Mouse (Mus musculus): ENCODE measurements around the gene Tnr. TPM values are rescaled to one million over a fixed set of nuclear protein-coding genes. Genes with fewer than 3 reads are reported as not detected.

The Tnr gene
- total and polyA plus RNA-seq, 3 experiments, result 0.01 TPM; not detected in 2

DNA sequence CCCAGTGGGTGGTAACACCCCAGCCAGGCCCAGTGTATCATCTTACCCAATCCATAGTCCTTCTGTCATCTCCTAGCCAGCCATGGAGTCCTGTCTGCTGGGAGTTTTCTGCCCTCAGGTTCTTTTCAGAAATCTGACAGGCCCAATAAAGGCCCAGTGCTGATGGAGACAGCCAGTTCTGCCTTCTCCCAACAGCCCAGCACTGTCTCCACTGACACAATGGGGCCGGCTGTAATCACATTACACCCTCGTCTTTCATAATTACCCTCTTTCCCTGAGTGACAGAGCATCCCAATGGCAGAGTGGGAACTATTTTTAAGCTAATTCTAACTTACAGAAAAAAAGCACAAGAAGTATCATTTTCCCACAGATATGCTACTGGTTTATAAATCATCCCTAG lies 316.8 kb downstream of the Tnr start:
- Histone ChIP-seq H3K9ac (ENCODE audit: control insufficient read depth, low read depth, low read length, poor library complexity, severe bottlenecking) (no peak overlapping the region), H3K9me3 (replicated peaks; ENCODE audit: insufficient read depth, low read length) (no peaks in the 10 kb centered on the region), H3K79me2 (ENCODE audit: control insufficient read depth, insufficient read depth, low read length, poor library complexity) (no peaks in the 10 kb centered on the region), H3K27me3 (ENCODE audit: control insufficient read depth in 1 of 2, insufficient read depth in 2 of 2, low read length in 2 of 2) (no peaks in the 10 kb centered on the region), H3K36me3 (ENCODE audit: control insufficient read depth in 1 of 2, insufficient read depth in 2 of 2, low read length in 2 of 2) (no peaks in the 10 kb centered on the region), H3K27ac (ENCODE audit: control insufficient read depth, low read depth, low read length) (no peak overlapping the region), H3K4me3 (ENCODE audit: control insufficient read depth in 1 of 2, insufficient read depth in 1 of 2, low read depth in 2 of 2, low read length in 2 of 2) (no peak overlapping the region), H3K4me1 (ENCODE audit: control insufficient read depth in 1 of 2, insufficient read depth in 2 of 2, low read length in 2 of 2) (no peaks in the 10 kb centered on the region)
- no peak for DNase-seq (ENCODE audit: low read depth, low spot score)
- TF ChIP-seq UBTF (IDR thresholded peaks at IDR 0.05; ENCODE audit: borderline replicate concordance, insufficient read depth, low read depth, low read length), result no peak
- TF ChIP-seq CHD2 (IDR thresholded peaks at IDR 0.05; ENCODE audit: low read length), result no peak
- no peak for TF ChIP-seq CHD1 (IDR thresholded peaks at IDR 0.05; ENCODE audit: low read depth, low read length)
- no peak for TF ChIP-seq CTCF (IDR thresholded peaks at IDR 0.05 in 2 of 3, conservative IDR thresholded peaks at IDR 0.05 in 1 of 3; ENCODE audit: control insufficient read depth in 1 of 3, insufficient read depth in 1 of 3, low read depth in 2 of 3, low read length in 3 of 3, poor library complexity in 1 of 3, severe bottlenecking in 1 of 3)
- no peak for TF ChIP-seq EP300 (IDR thresholded peaks at IDR 0.05; ENCODE audit: low read depth in 1 of 2, low read length in 2 of 2)
- no peak for TF ChIP-seq MXI1 (IDR thresholded peaks at IDR 0.05; ENCODE audit: low read depth, low read length)
- TF ChIP-seq MAZ (IDR thresholded peaks at IDR 0.05; ENCODE audit: low read depth, low read length), result no peak
- TF ChIP-seq HCFC1 (IDR thresholded peaks at IDR 0.05; ENCODE audit: low read depth, low read length), result no peak
- no peak for TF ChIP-seq MYB (IDR thresholded peaks at IDR 0.05; ENCODE audit: low read depth, low read length)
- TF ChIP-seq SMC3 (IDR thresholded peaks at IDR 0.05; ENCODE audit: low read depth, low read length), result no peak
- TF ChIP-seq ETS1 (IDR thresholded peaks at IDR 0.05; ENCODE audit: low read depth, low read length), result no peak
- TF ChIP-seq MAFK (IDR thresholded peaks at IDR 0.05; ENCODE audit: borderline replicate concordance, low read depth, low read length), result no peak
- TF ChIP-seq MAX (IDR thresholded peaks at IDR 0.05; ENCODE audit: low read length), result no peak
- TF ChIP-seq TCF12 (IDR thresholded peaks at IDR 0.05; ENCODE audit: low read depth, low read length), result no peak
- no peak for TF ChIP-seq GABPA (IDR thresholded peaks at IDR 0.05; ENCODE audit: low read depth, low read length)
- no peak for TF ChIP-seq NRF1 (IDR thresholded peaks at IDR 0.05; ENCODE audit: insufficient read depth, low read depth, low read length, poor library complexity, severe bottlenecking)
- no peak for TF ChIP-seq MEF2A (IDR thresholded peaks at IDR 0.05; ENCODE audit: extremely low read depth, insufficient replicate concordance, low read depth, low read length, poor library complexity, severe bottlenecking)

DNA sequence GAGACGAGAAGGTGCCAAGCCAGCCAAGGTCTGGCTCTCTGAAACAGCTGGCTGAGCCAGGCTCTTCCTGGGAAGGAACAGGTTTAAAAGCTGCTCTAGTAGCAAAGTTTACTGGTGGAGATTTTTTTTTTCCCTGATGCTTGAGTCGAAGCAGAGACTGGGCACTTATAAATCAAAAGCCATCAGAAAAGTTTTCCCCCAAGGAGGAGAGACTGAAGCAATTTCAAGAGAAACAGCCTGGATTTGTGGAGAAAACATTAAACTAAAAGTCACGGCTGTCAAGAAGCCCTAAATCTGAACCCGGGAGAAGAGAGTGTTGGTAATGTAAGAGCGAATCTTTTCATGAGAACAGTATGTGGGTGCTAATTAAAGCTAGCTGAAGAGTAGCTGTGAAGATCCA lies 319.3 kb downstream of the Tnr start:
- Histone ChIP-seq H3K4me1 (ENCODE audit: control insufficient read depth in 1 of 2, insufficient read depth in 2 of 2, low read length in 2 of 2) (no peaks in the 10 kb centered on the region), H3K4me3 (ENCODE audit: control insufficient read depth in 1 of 2, insufficient read depth in 1 of 2, low read depth in 2 of 2, low read length in 2 of 2) (no peak overlapping the region), H3K36me3 (ENCODE audit: control insufficient read depth in 1 of 2, insufficient read depth in 2 of 2, low read length in 2 of 2) (no peaks in the 10 kb centered on the region), H3K27ac (ENCODE audit: control insufficient read depth, low read depth, low read length) (no peak overlapping the region), H3K9me3 (replicated peaks; ENCODE audit: insufficient read depth, low read length) (no peaks in the 10 kb centered on the region), H3K27me3 (ENCODE audit: control insufficient read depth in 1 of 2, insufficient read depth in 2 of 2, low read length in 2 of 2) (no peaks in the 10 kb centered on the region), H3K9ac (ENCODE audit: control insufficient read depth, low read depth, low read length, poor library complexity, severe bottlenecking) (no peak overlapping the region), H3K79me2 (ENCODE audit: control insufficient read depth, insufficient read depth, low read length, poor library complexity) (no peaks in the 10 kb centered on the region)
- no peak for DNase-seq (ENCODE audit: low read depth, low spot score)
- TF ChIP-seq SMC3 (IDR thresholded peaks at IDR 0.05; ENCODE audit: low read depth, low read length) (no peak), BHLHE40 (IDR thresholded peaks at IDR 0.05; ENCODE audit: borderline replicate concordance, low read depth, low read length) (no peak), GABPA (IDR thresholded peaks at IDR 0.05; ENCODE audit: low read depth, low read length) (no peak), CTCF (IDR thresholded peaks at IDR 0.05 in 2 of 3, conservative IDR thresholded peaks at IDR 0.05 in 1 of 3; ENCODE audit: control insufficient read depth in 1 of 3, insufficient read depth in 1 of 3, low read depth in 2 of 3, low read length in 3 of 3, poor library complexity in 1 of 3, severe bottlenecking in 1 of 3) (no peak), ZNF384 (IDR thresholded peaks at IDR 0.05; ENCODE audit: low read depth, low read length) (no peak), ZMIZ1 (IDR thresholded peaks at IDR 0.05; ENCODE audit: low read depth, low read length) (no peak), RCOR1 (IDR thresholded peaks at IDR 0.05; ENCODE audit: low read depth, low read length) (no peak), ZKSCAN1 (IDR thresholded peaks at IDR 0.05; ENCODE audit: low read depth, low read length) (no peak), USF1 (IDR thresholded peaks at IDR 0.05; ENCODE audit: low read depth, low read length) (no peak), MYB (IDR thresholded peaks at IDR 0.05; ENCODE audit: low read depth, low read length) (no peak), RAD21 (IDR thresholded peaks at IDR 0.05; ENCODE audit: low read depth, low read length) (no peak), EP300 (IDR thresholded peaks at IDR 0.05; ENCODE audit: low read depth in 1 of 2, low read length in 2 of 2) (no peak), JUND (IDR thresholded peaks at IDR 0.05; ENCODE audit: low read depth, low read length) (no peak), E2F4 (IDR thresholded peaks at IDR 0.05; ENCODE audit: borderline replicate concordance, low read depth, low read length) (no peak), MAFK (IDR thresholded peaks at IDR 0.05; ENCODE audit: borderline replicate concordance, low read depth, low read length) (no peak), GATA1 (IDR thresholded peaks at IDR 0.05; ENCODE audit: low read depth, low read length) (no peak), UBTF (IDR thresholded peaks at IDR 0.05; ENCODE audit: borderline replicate concordance, insufficient read depth, low read depth, low read length) (no peak), ETS1 (IDR thresholded peaks at IDR 0.05; ENCODE audit: low read depth, low read length) (no peak), TBP (IDR thresholded peaks at IDR 0.05; ENCODE audit: low read depth, low read length) (no peak), TCF12 (IDR thresholded peaks at IDR 0.05; ENCODE audit: low read depth, low read length) (no peak)
